Mouse (Mus musculus) myocyte (in vitro differentiated cells): Measurements from ENCODE around the gene Wbp11. TPM values are rescaled to one million over a fixed set of nuclear protein-coding genes. Genes with fewer than 3 reads are reported as not detected.

Experiments
- H3K27me3 ChIP-seq: one replicate; pipeline ENCODE4 v1.6.1; 2011; ENCODE audit not compliant: control insufficient read depth, insufficient read depth, insufficient read length
- H3K36me3 ChIP-seq: one replicate; pipeline ENCODE4 v1.6.1; 2011; ENCODE audit not compliant: control insufficient read depth, insufficient read depth
- H3K4me2 ChIP-seq: one replicate; pipeline ENCODE4 v1.6.1; 2011; ENCODE audit warnings: low read depth, control low read depth
- H3K4me3 ChIP-seq: one replicate; pipeline ENCODE4 v1.5.1; 2011; ENCODE audit warnings: mild to moderate bottlenecking, control low read depth, moderate library complexity
- H3K79me2 ChIP-seq: one replicate; pipeline ENCODE4 v1.6.1; 2011; ENCODE audit not compliant: control insufficient read depth, insufficient read depth
- H3ac ChIP-seq: one replicate; pipeline ENCODE4 v1.6.1; 2011; ENCODE audit not compliant: control insufficient read depth, insufficient read length
- CEBPB ChIP-seq: IDR thresholded peaks from 2 replicates; pipeline ENCODE4 v1.6.1; 2011; ENCODE audit warnings: mild to moderate bottlenecking, moderate library complexity; ENCODE audit not compliant: poor library complexity, insufficient read depth, severe bottlenecking
- E2F4 ChIP-seq: IDR thresholded peaks from one replicate; pipeline ENCODE4 v1.6.1; 2011; ENCODE audit warnings: mild to moderate bottlenecking, control low read depth, moderate library complexity; ENCODE audit not compliant: insufficient read depth
- MAX ChIP-seq: IDR thresholded peaks from one replicate; pipeline ENCODE4 v1.6.1; 2011; ENCODE audit warnings: low read depth, mild to moderate bottlenecking, control low read depth
- MYOD1 ChIP-seq, 3 experiments: IDR thresholded peaks; one replicate each; pipeline ENCODE4 v1.6.1; 2011; ENCODE audit warnings: control low read depth in 2 of 3, low read depth in 2 of 3, mild to moderate bottlenecking in 2 of 3, moderate library complexity in 1 of 3; ENCODE audit not compliant: insufficient read length in 2 of 3, control insufficient read depth in 1 of 3
- MYOG ChIP-seq, 3 experiments: IDR thresholded peaks; one replicate each; pipeline ENCODE4 v1.6.1; 2011; ENCODE audit warnings: control low read depth in 2 of 3, low read depth in 2 of 3, mild to moderate bottlenecking in 2 of 3; ENCODE audit not compliant: insufficient read length in 2 of 3, control insufficient read depth in 1 of 3, insufficient read depth in 1 of 3
- POLR2A ChIP-seq: IDR thresholded peaks from one replicate; pipeline ENCODE4 v1.6.1; 2011; ENCODE audit warnings: low read depth, mild to moderate bottlenecking, control low read depth, moderate library complexity; ENCODE audit not compliant: insufficient read length
- POLR2AphosphoS2 ChIP-seq: IDR thresholded peaks from one replicate; pipeline ENCODE4 v1.6.1; 2011; ENCODE audit warnings: low read depth, control low read depth; ENCODE audit not compliant: insufficient read length
- REST ChIP-seq: IDR thresholded peaks from one replicate; pipeline ENCODE4 v1.6.1; 2011; ENCODE audit warnings: mild to moderate bottlenecking, control low read depth, moderate library complexity; ENCODE audit not compliant: insufficient read depth, insufficient read length
- SRF ChIP-seq: IDR thresholded peaks from one replicate; pipeline ENCODE4 v1.6.1; 2011; ENCODE audit warnings: low read depth; ENCODE audit not compliant: control insufficient read depth, insufficient read length
- TCF12 ChIP-seq: IDR thresholded peaks from one replicate; pipeline ENCODE4 v1.6.1; 2011; ENCODE audit warnings: mild to moderate bottlenecking, control low read depth; ENCODE audit not compliant: poor library complexity, insufficient read depth, severe bottlenecking
- TCF3 ChIP-seq: IDR thresholded peaks from one replicate; pipeline ENCODE4 v1.6.1; 2011; ENCODE audit warnings: low read depth, control low read depth; ENCODE audit not compliant: insufficient read length
- USF1 ChIP-seq: IDR thresholded peaks from one replicate; pipeline ENCODE4 v1.6.1; 2011; ENCODE audit warnings: low read depth, mild to moderate bottlenecking, control low read depth, moderate library complexity
- polyA plus RNA-seq: library from polyadenylated mRNA; unstranded; fragments of >200 nt; fragmentation: generic; extraction: Trizol; gene quantifications from one replicate; pipeline ENCODE4 v1.2.1, GENCODE M21; 2012; ENCODE audit warnings: missing spikeins

Gene Wbp11
- polyA plus RNA-seq, 1 experiment: 44.6 TPM

DNA sequence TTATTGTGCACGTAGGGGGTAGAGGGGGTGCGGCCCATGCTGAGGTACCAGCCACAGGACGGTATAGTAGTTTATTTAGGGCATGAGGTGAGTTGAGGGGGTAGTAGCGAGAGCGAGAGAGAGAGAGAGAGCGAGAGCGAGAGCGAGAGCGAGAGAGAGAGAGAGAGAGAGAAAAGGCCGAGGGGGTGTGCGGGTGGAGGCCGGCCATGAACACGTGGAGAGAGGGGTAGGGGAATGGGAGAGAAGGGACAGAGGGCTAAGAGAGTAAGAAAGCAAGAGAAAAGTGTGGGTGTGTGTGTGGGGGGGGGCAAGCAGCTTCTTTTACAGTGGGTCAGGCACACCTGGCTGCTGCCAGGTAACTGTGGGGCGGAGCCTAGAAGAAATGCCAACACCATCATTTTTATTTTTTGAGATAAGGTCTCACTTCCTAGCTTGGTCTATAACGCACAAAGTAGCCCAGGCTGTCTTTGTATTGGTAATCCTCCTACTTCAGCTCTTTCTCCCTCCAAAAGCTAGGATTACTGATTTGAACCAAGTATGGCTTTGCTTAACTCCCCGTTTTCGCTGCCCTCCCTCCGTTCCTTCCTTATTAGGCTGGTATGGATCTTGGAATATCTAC, 20.5 kb downstream of the Wbp11 start:
- Histone ChIP-seq H3K79me2 (peaks cover 18% of the 10 kb centered on the region), H3K36me3 (no peaks in the 10 kb centered on the region), H3K27me3 (no peaks in the 10 kb centered on the region), H3K4me3 (peak overlapping the region; percentile 72), H3K4me2 (peak overlapping the region; percentile 74), H3ac (peak overlapping the region; percentile 53)
- TF ChIP-seq MYOG (IDR thresholded peaks at IDR 0.05; ENCODE audit: control insufficient read depth in 1 of 3, insufficient read depth in 1 of 3, insufficient read length in 2 of 3, low read depth in 2 of 3) (no peak), TCF12 (no peak), TCF3 (no peak), SRF (no peak), MYOD1 (IDR thresholded peaks at IDR 0.05; ENCODE audit: control insufficient read depth in 1 of 3, insufficient read length in 2 of 3, low read depth in 2 of 3) (no peak), POLR2A (no peak)

DNA sequence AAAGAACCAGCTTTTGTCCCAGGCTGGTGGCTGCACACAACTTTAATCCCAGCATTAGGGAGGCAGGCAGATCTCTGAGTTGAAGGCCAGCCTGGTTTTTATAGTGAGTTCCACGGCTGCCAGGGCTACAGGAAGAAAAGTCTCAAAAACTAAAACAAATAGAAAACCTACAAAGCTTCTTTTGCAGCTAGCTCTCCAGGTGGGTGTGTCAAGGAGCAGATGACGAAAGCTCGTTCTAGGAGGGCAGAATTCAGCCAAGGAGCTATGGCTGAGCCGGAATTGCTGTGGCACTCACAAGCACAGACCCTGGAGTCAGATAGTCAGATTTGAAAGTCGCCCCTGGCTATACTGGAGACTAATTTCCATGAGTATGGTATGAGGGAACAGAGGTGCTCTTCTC, 21.2 kb downstream of the Wbp11 start:
- H3K27me3 ChIP-seq: no peaks in the 10 kb centered on the region
- H3K79me2 ChIP-seq: peaks cover 18% of the 10 kb centered on the region
- H3ac ChIP-seq: no peak overlapping the region
- TF ChIP-seq TCF3 (no peak), POLR2A (no peak), MAX (no peak), SRF (no peak), USF1 (no peak), REST (no peak), TCF12 (no peak), E2F4 (no peak), POLR2AphosphoS2 (no peak), MYOD1 (IDR thresholded peaks at IDR 0.05; ENCODE audit: control insufficient read depth in 1 of 3, insufficient read length in 2 of 3, low read depth in 2 of 3) (no peak), MYOG (IDR thresholded peaks at IDR 0.05; ENCODE audit: control insufficient read depth in 1 of 3, insufficient read depth in 1 of 3, insufficient read length in 2 of 3, low read depth in 2 of 3) (no peak), CEBPB (no peak)
- H3K36me3 ChIP-seq: no peaks in the 10 kb centered on the region
- no peak overlapping the region for H3K4me3 ChIP-seq
- H3K4me2 ChIP-seq: no peak overlapping the region

DNA sequence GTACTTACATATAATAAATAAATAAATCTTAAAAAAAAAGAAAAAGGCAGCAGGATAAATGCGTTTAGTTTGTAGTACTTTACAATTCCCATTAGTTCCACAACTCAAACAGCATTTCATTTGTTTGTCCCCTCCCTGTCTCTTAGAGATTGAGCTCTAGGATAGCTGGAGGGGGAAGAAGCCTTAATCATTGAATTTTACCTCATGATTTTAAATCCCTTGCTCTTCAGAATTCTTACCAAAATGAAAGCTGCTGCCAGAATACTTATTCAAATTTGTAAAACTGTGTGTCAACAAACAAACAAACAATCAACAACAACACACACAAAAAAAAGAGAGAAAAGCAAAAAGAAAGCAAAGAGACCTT, 22.6 kb downstream of the Wbp11 start:
- Histone ChIP-seq H3K4me3 (no peak overlapping the region), H3ac (no peak overlapping the region), H3K79me2 (peaks cover 17% of the 10 kb centered on the region), H3K4me2 (peak overlapping the region; percentile 93), H3K27me3 (no peaks in the 10 kb centered on the region), H3K36me3 (no peaks in the 10 kb centered on the region)
- no peak for TF ChIP-seq SRF
- TF ChIP-seq MYOD1 (IDR thresholded peaks at IDR 0.05; ENCODE audit: control insufficient read depth in 1 of 3, insufficient read length in 2 of 3, low read depth in 2 of 3): no peak
- no peak for TF ChIP-seq REST
- TF ChIP-seq USF1: no peak
- no peak for TF ChIP-seq TCF12
- no peak for TF ChIP-seq MYOG (IDR thresholded peaks at IDR 0.05; ENCODE audit: control insufficient read depth in 1 of 3, insufficient read depth in 1 of 3, insufficient read length in 2 of 3, low read depth in 2 of 3)
- no peak for TF ChIP-seq E2F4
- TF ChIP-seq POLR2A: no peak

DNA sequence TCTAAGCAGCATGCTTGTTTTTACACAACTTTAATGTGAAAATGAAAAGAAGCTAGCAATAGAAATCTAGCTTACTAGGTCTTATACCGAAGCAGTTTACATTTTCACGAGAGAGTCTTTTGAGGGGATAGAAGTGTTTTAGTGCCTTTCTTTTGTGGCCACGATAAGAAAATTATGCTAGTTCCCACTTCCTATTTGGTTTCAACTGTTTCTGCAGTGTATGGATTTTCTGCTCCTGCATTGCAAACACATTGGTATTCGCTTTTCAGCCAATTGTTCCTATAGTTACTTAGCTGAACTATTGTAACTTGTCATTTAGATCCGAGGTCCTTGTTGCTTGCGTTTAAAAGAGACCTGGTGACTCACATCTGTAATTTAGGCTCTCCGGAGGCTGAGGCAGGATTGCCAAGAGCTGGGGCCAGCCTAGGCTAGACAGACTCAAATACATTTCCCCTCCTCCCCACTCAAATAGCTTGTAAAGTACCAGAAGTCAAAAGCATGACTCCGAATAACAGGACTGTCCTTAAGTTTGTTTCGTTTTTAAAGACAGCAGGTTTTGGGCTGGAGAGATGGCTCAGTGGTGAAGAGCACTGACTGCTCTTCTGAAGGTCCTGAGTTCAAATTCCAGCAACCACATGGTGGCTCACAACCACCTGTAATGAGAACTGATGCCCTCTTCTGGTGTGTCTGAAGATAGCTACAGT, 23.2 kb downstream of the Wbp11 start:
- TF ChIP-seq MAX (no peak), CEBPB (no peak), SRF (no peak), POLR2AphosphoS2 (no peak), MYOG (IDR thresholded peaks at IDR 0.05; ENCODE audit: control insufficient read depth in 1 of 3, insufficient read depth in 1 of 3, insufficient read length in 2 of 3, low read depth in 2 of 3) (no peak), MYOD1 (IDR thresholded peaks at IDR 0.05; ENCODE audit: control insufficient read depth in 1 of 3, insufficient read length in 2 of 3, low read depth in 2 of 3) (no peak), USF1 (no peak), E2F4 (no peak), TCF12 (no peak), TCF3 (no peak), REST (no peak), POLR2A (no peak)
- Histone ChIP-seq H3K27me3 (no peaks in the 10 kb centered on the region), H3K4me2 (peak overlapping the region; percentile 93), H3K36me3 (no peaks in the 10 kb centered on the region), H3K79me2 (peaks cover 12% of the 10 kb centered on the region), H3ac (peak overlapping the region; percentile 17), H3K4me3 (peak overlapping the region; percentile 53)
